8 mouse cellular contexts compared by ENCODE assay signal in genomic region chr7:30353279-30353822, GRCm38 (mm10). TPM values are rescaled to one million over a fixed set of nuclear protein-coding genes. Genes with fewer than 3 reads are reported as not detected.
DNase-seq lines count a peak whose midpoint lies in the region; ATAC-seq and TF ChIP-seq lines count a peak whose summit lies in the region.

No protein-coding gene starts in this region.

- TF ChIP-seq EP300 in lung, postnatal 0 days (IDR thresholded peaks at IDR 0.05) = no peak

- no peak overlapping the region for H3K4me3 ChIP-seq in heart, embryonic 10.5 days
- no peak overlapping the region for H3K4me3 ChIP-seq in lung, postnatal 0 days (ENCODE audit: low read depth, low read length)

- H3K4me1 ChIP-seq in heart, embryonic 10.5 days = no peaks in the 10 kb centered on the region
- H3K4me1 ChIP-seq in lung, postnatal 0 days (ENCODE audit: insufficient read depth, low read depth, low read length) = no peaks in the 10 kb centered on the region

- H3K9me3 ChIP-seq in heart, embryonic 10.5 days = no peaks in the 10 kb centered on the region
- no peaks in the 10 kb centered on the region for H3K9me3 ChIP-seq in lung, postnatal 0 days (ENCODE audit: low read length)

- TF ChIP-seq CTCF in lung, postnatal 0 days (IDR thresholded peaks at IDR 0.05) = peak; percentile 82

- 22% methylated on average over 6 of the region's 6 CpGs for WGBS in heart, embryonic 10.5 days
- WGBS in lung, postnatal 0 days = 16% methylated on average over 6 of the region's 6 CpGs

- DNase-seq in heart, adult 18-20 months = peak; percentile 48 to 83
- DNase-seq in heart, embryonic 10.5 days (ENCODE audit: low spot score) = no peak
- DNase-seq in gastrocnemius, postnatal 4 days (ENCODE audit: low spot score in 2 of 2) = peak; percentile 51 to 68
- DNase-seq in kidney, postnatal 36 days = peak; percentile 80 to 81
- peak; percentile 60 for DNase-seq in lung, postnatal 0 days (ENCODE audit: low spot score)
- peak; percentile 92 for DNase-seq in retina, postnatal 1 day

- H3K27me3 ChIP-seq in heart, embryonic 10.5 days (ENCODE audit: insufficient read depth, poor library complexity, severe bottlenecking) = peaks cover 61% of the 10 kb centered on the region
- peaks cover 3% of the 10 kb centered on the region; the same call in 1 of the 2 replicates for H3K27me3 ChIP-seq in lung, postnatal 0 days (replicated peaks; ENCODE audit: insufficient read depth, low read length)

- H3K27ac ChIP-seq in heart, embryonic 10.5 days = no peak overlapping the region
- no peak overlapping the region for H3K27ac ChIP-seq in lung, postnatal 0 days (ENCODE audit: low read length)

- no peak overlapping the region for H3K9ac ChIP-seq in lung, postnatal 0 days (replicated peaks; ENCODE audit: low read depth)

- H3K4me2 ChIP-seq in lung, postnatal 0 days (replicated peaks; ENCODE audit: low read depth, low read length) = no peak overlapping the region

- H3K36me3 ChIP-seq in heart, embryonic 10.5 days = peaks cover 4% of the 10 kb centered on the region; the same call in 1 of the 2 replicates
- H3K36me3 ChIP-seq in lung, postnatal 0 days (ENCODE audit: insufficient read depth, low read length) = no peaks in the 10 kb centered on the region

- peak; percentile 52 for ATAC-seq in activated CD4-positive, CD25-positive, alpha-beta regulatory T cell, adult 4 months
- peak; percentile 74 for ATAC-seq in common myeloid progenitor, adult 5-6 weeks (replicated peaks; ENCODE audit: low read depth, poor library complexity, severe bottlenecking)
- peak; percentile 65 for ATAC-seq in lung, postnatal 0 days

RNA-seq across cellular contexts. Expression of gene Lrfn3, which starts 9.2 kb away (rescaled TPM):
- 1 to 10 TPM; 1.4 to 1.8 TPM for total RNA-seq in heart, adult 18-20 months (2021)
- polyA plus RNA-seq in heart, embryonic 10.5 days (2016; fragmentation: Nextera tagmentation; extraction: Ambion mirVana) = 1.3 and 2.0 TPM in 2 replicates
- not detected for polyA plus RNA-seq in activated CD4-positive, CD25-positive, alpha-beta regulatory T cell, adult 4 months (2017; shearing (Covaris generic))
- total RNA-seq in common myeloid progenitor, adult 5-6 weeks (2017) = not detected in 2 replicates
- 1 to 10 TPM; 3.3 to 3.8 TPM for total RNA-seq in gastrocnemius, postnatal 4 days (2021)
- 2.0 and 2.8 TPM in 2 replicates for polyA plus RNA-seq in lung, postnatal 0 days (2015; fragmentation: Nextera tagmentation; extraction: Ambion mirVana)

RNA-seq across cellular contexts. Expression of gene Sdhaf1, which starts 29.7 kb away (rescaled TPM):
- total RNA-seq in heart, adult 18-20 months (2021) = 10 to 100 TPM; 13.3 to 13.5 TPM
- polyA plus RNA-seq in heart, embryonic 10.5 days (2016; fragmentation: Nextera tagmentation; extraction: Ambion mirVana) = 15.1 and 16.4 TPM in 2 replicates
- 1 to 10 TPM; 4.2 to 8.5 TPM for polyA plus RNA-seq in activated CD4-positive, CD25-positive, alpha-beta regulatory T cell, adult 4 months (2017; shearing (Covaris generic))
- total RNA-seq in common myeloid progenitor, adult 5-6 weeks (2017) = 10.8 and 11.0 TPM in 2 replicates
- 10 to 100 TPM; 12.0 to 13.2 TPM for total RNA-seq in gastrocnemius, postnatal 4 days (2021)
- 17.6 and 20.0 TPM in 2 replicates for polyA plus RNA-seq in lung, postnatal 0 days (2015; fragmentation: Nextera tagmentation; extraction: Ambion mirVana)

RNA-seq across cellular contexts. Expression of gene E130208F15Rik, which starts 31.8 kb away (rescaled TPM):
- 1 to 10 TPM in 1 of 2 experiments, under 1 TPM in 1; 0.45 to 1.1 TPM for total RNA-seq in heart, adult 18-20 months (2021)
- polyA plus RNA-seq in heart, embryonic 10.5 days (2016; fragmentation: Nextera tagmentation; extraction: Ambion mirVana) = 2.5 and 3.2 TPM in 2 replicates
- polyA plus RNA-seq in activated CD4-positive, CD25-positive, alpha-beta regulatory T cell, adult 4 months (2017; shearing (Covaris generic)) = not detected
- 0.96 and 3.3 TPM in 2 replicates for total RNA-seq in common myeloid progenitor, adult 5-6 weeks (2017)
- total RNA-seq in gastrocnemius, postnatal 4 days (2021) = 1 to 10 TPM; 1.2 to 1.4 TPM
- polyA plus RNA-seq in lung, postnatal 0 days (2015; fragmentation: Nextera tagmentation; extraction: Ambion mirVana) = not detected in 2 replicates

RNA-seq across cellular contexts. Expression of gene Syne4, which starts 38.7 kb away (rescaled TPM):
- total RNA-seq in heart, adult 18-20 months (2021) = 1 to 10 TPM in 1 of 2 experiments, under 1 TPM in 1; 0.72 to 2.0 TPM
- polyA plus RNA-seq in heart, embryonic 10.5 days (2016; fragmentation: Nextera tagmentation; extraction: Ambion mirVana) = 26.8 and 43.1 TPM in 2 replicates
- 1 to 10 TPM; 2.9 to 6.4 TPM for polyA plus RNA-seq in activated CD4-positive, CD25-positive, alpha-beta regulatory T cell, adult 4 months (2017; shearing (Covaris generic))
- total RNA-seq in common myeloid progenitor, adult 5-6 weeks (2017) = 1.4 TPM in 1 of 2 replicates, not detected in the other
- total RNA-seq in gastrocnemius, postnatal 4 days (2021) = 1 to 10 TPM; 2.5 to 3.8 TPM
- 13.1 and 17.2 TPM in 2 replicates for polyA plus RNA-seq in lung, postnatal 0 days (2015; fragmentation: Nextera tagmentation; extraction: Ambion mirVana)

RNA-seq across cellular contexts. Expression of gene Alkbh6, which starts 44.8 kb away (rescaled TPM):
- total RNA-seq in heart, adult 18-20 months (2021) = 10 to 100 TPM; 26.2 to 27.8 TPM
- polyA plus RNA-seq in heart, embryonic 10.5 days (2016; fragmentation: Nextera tagmentation; extraction: Ambion mirVana) = 68.2 and 71.8 TPM in 2 replicates
- polyA plus RNA-seq in activated CD4-positive, CD25-positive, alpha-beta regulatory T cell, adult 4 months (2017; shearing (Covaris generic)) = 100 to 1,000 TPM; 121 to 130 TPM
- total RNA-seq in common myeloid progenitor, adult 5-6 weeks (2017) = 15.2 and 31.2 TPM in 2 replicates
- 10 to 100 TPM; 25.0 to 26.5 TPM for total RNA-seq in gastrocnemius, postnatal 4 days (2021)
- 60.6 and 78.2 TPM in 2 replicates for polyA plus RNA-seq in lung, postnatal 0 days (2015; fragmentation: Nextera tagmentation; extraction: Ambion mirVana)
